ENCODE assay signal across 21 mouse cellular contexts in the genomic region with DNA sequence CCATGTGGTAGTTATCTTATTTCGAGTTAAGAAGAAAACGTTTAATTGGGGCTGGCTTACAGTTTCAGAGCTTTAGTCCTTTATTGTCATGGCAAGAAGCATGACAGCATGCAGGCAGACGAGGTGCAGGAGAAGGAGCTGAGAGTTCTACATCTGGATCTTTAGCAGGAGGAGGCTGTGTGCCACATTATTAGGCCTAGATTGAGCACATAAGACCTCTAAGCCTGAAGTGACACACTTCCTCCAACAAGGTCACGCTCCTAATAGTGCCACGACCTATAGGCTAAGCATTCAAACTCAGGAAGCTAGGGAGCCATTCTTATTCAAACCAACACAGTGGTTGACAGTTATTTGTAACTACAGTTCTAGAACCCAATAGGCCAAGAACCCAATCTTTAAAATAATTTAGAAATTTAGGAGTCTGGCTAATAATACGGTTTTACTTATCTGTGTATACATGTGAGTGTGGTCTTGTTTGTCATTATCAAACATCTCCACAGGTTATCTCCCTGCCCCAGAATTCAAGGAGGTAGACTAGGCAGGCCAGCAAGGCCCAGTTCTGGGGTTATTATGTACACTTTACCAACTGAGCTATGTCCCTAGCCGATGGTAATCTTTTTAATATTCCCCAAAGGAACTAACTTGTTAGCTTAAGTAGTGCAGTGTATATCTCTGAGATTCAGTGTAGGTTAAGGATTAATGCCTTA. TPM values are rescaled to one million over a fixed set of nuclear protein-coding genes. Genes with fewer than 3 reads are reported as not detected.
DNase-seq lines count a peak whose midpoint lies in the region; ATAC-seq lines count a peak whose summit lies in the region.
"Had no signal": no experiment of that assay in that cellular context is flagged by ENCODE, and none has a peak within 500 bp of the region (broad histone marks: within the 10 kb centered on the region; RNA-seq: fewer than 3 reads in every experiment).

No protein-coding gene starts in this region.

- H3K27me3 ChIP-seq in liver, embryonic 11.5 days (replicated peaks; ENCODE audit: control insufficient read depth, insufficient read depth, low read length) = no peaks in the 10 kb centered on the region
- H3K27me3 ChIP-seq in liver, embryonic 15.5 days = no peaks in the 10 kb centered on the region
- H3K27me3 ChIP-seq: embryonic facial prominence, embryonic 12.5 days; forebrain, embryonic 13.5 days; heart, embryonic 15.5 days had no signal

- peak overlapping the region; percentile 24; the same call in 1 of the 2 replicates for H3K4me2 ChIP-seq in liver, embryonic 11.5 days
- peak overlapping the region; percentile 25; the same call in 1 of the 2 replicates for H3K4me2 ChIP-seq in liver, embryonic 15.5 days
- H3K4me2 ChIP-seq: embryonic facial prominence, embryonic 12.5 days; forebrain, embryonic 13.5 days; heart, embryonic 11.5 days; heart, embryonic 15.5 days; hindbrain, embryonic 14.5 days had no signal

- H3K36me3 ChIP-seq in liver, embryonic 11.5 days (ENCODE audit: control insufficient read depth, insufficient read depth, low read length) = peaks cover 36% of the 10 kb centered on the region
- H3K36me3 ChIP-seq in liver, embryonic 15.5 days (replicated peaks) = peaks cover 74% of the 10 kb centered on the region

- 77% methylated on average over 7 of the region's 7 CpGs for WGBS in liver, embryonic 11.5 days
- 57% methylated on average over 7 of the region's 7 CpGs for WGBS in liver, embryonic 15.5 days (ENCODE audit: insufficient replicate concordance)

- H3K4me1 ChIP-seq in liver, embryonic 11.5 days (replicated peaks; ENCODE audit: control insufficient read depth, insufficient read depth, low read length) = peaks cover 8% of the 10 kb centered on the region
- H3K4me1 ChIP-seq in liver, embryonic 15.5 days (replicated peaks) = peaks cover 29% of the 10 kb centered on the region
- H3K4me1 ChIP-seq: embryonic facial prominence, embryonic 12.5 days; forebrain, embryonic 13.5 days had no signal

- ATAC-seq in liver, embryonic 11.5 days (replicated peaks; ENCODE audit: low FRiP score) = peak; percentile 78
- peak; percentile 85 for ATAC-seq in liver, embryonic 15.5 days (ENCODE audit: insufficient read depth)
- peak; percentile 70 for ATAC-seq in megakaryocyte-erythroid progenitor cell, adult 5-6 weeks (replicated peaks; ENCODE audit: low FRiP score, low TSS enrichment, poor library complexity, severe bottlenecking)
- ATAC-seq: forebrain, embryonic 13.5 days; forebrain, postnatal 0 days had no signal

- H3K9me3 ChIP-seq in liver, embryonic 11.5 days (ENCODE audit: control insufficient read depth, low read length) = no peaks in the 10 kb centered on the region
- H3K9me3 ChIP-seq in liver, embryonic 15.5 days (replicated peaks) = no peaks in the 10 kb centered on the region
- H3K9me3 ChIP-seq: embryonic facial prominence, embryonic 12.5 days; forebrain, embryonic 13.5 days; heart, embryonic 15.5 days had no signal

- H3K27ac ChIP-seq in liver, embryonic 11.5 days (ENCODE audit: low read depth, low read length) = no peak overlapping the region; the same call in 1 of the 2 replicates
- H3K27ac ChIP-seq in liver, embryonic 15.5 days (replicated peaks) = peak overlapping the region; percentile 16
- H3K27ac ChIP-seq: embryonic facial prominence, embryonic 12.5 days; forebrain, embryonic 13.5 days; heart, embryonic 15.5 days; hindbrain, embryonic 14.5 days had no signal

- no peak overlapping the region for H3K4me3 ChIP-seq in liver, embryonic 11.5 days (ENCODE audit: low read depth, low read length)
- H3K4me3 ChIP-seq in liver, embryonic 15.5 days (replicated peaks) = no peak overlapping the region
- H3K4me3 ChIP-seq: embryonic facial prominence, embryonic 12.5 days; forebrain, embryonic 13.5 days; heart, embryonic 15.5 days had no signal

- no peak overlapping the region for H3K9ac ChIP-seq in liver, embryonic 11.5 days (ENCODE audit: low read depth, low read length)
- H3K9ac ChIP-seq in liver, embryonic 15.5 days = no peak overlapping the region
- H3K9ac ChIP-seq: embryonic facial prominence, embryonic 12.5 days; forebrain, embryonic 13.5 days; forebrain, postnatal 0 days; heart, embryonic 15.5 days; hindbrain, embryonic 14.5 days had no signal

- peak; percentile 54 for DNase-seq in retina, adult 2 months (ENCODE audit: low read depth, low spot score)
- DNase-seq in retina, postnatal 1 day = no peak
- DNase-seq in liver, embryonic 11.5 days (ENCODE audit: low spot score) = no peak
- DNase-seq in kidney, postnatal 4 days = no peak
- DNase-seq in kidney, adult 18-20 months = no peak
- no peak for DNase-seq in lung, postnatal 36 days
- DNase-seq: adrenal gland, postnatal 10 days; cerebellum, adult 11 months; cerebellum, adult 9-10 months; cerebellum, postnatal 25 days; forebrain, postnatal 0 days; gastrocnemius, postnatal 36 days; heart, adult 18-20 months; heart, postnatal 14 days had no signal

RNA-seq across cellular contexts. Expression of a gene that starts 9.2 kb away (rescaled TPM):
- 170 and 171 TPM in 2 replicates for polyA plus RNA-seq in liver, embryonic 11.5 days (2014; fragmentation: Nextera tagmentation; extraction: Ambion mirVana)
- 115 and 117 TPM in 2 replicates for polyA plus RNA-seq in liver, embryonic 15.5 days (2015; fragmentation: Nextera tagmentation; extraction: Ambion mirVana)
- total RNA-seq in megakaryocyte-erythroid progenitor cell, adult 5-6 weeks (2014; fragmentation: Nextera tagmentation) = 223 and 270 TPM in 2 replicates
- total RNA-seq in megakaryocyte-erythroid progenitor cell, adult 5-6 weeks (2017) = 192 and 410 TPM in 2 replicates

RNA-seq across cellular contexts. Expression of a gene that starts 39.1 kb away (rescaled TPM):
- polyA plus RNA-seq in liver, embryonic 11.5 days (2014; fragmentation: Nextera tagmentation; extraction: Ambion mirVana) = 5.1 and 7.0 TPM in 2 replicates
- 3.9 and 5.9 TPM in 2 replicates for polyA plus RNA-seq in liver, embryonic 15.5 days (2015; fragmentation: Nextera tagmentation; extraction: Ambion mirVana)
- 2.5 and 14.8 TPM in 2 replicates for total RNA-seq in megakaryocyte-erythroid progenitor cell, adult 5-6 weeks (2014; fragmentation: Nextera tagmentation)
- total RNA-seq in megakaryocyte-erythroid progenitor cell, adult 5-6 weeks (2017) = 4.7 and 8.1 TPM in 2 replicates

RNA-seq across cellular contexts. Expression of a gene that starts 45.3 kb away (rescaled TPM):
- 35.4 and 39.7 TPM in 2 replicates for polyA plus RNA-seq in liver, embryonic 11.5 days (2014; fragmentation: Nextera tagmentation; extraction: Ambion mirVana)
- polyA plus RNA-seq in liver, embryonic 15.5 days (2015; fragmentation: Nextera tagmentation; extraction: Ambion mirVana) = 46.2 and 47.2 TPM in 2 replicates
- total RNA-seq in megakaryocyte-erythroid progenitor cell, adult 5-6 weeks (2014; fragmentation: Nextera tagmentation) = 96.9 and 132 TPM in 2 replicates
- total RNA-seq in megakaryocyte-erythroid progenitor cell, adult 5-6 weeks (2017) = 45.9 and 90.8 TPM in 2 replicates
